Mouse (Mus musculus) heart, adult 9 months (tissue): ENCODE measurements around the gene Prpf31.

Source experiments
- DNase-seq, 2 experiments: peaks; one replicate each; pipeline ENCODE4 v3.0.0; 2022; ENCODE audit warnings: low spot score in 2 of 2

Gene Prpf31

GRCm38 (mm10) chr7:3629030-3629429 lies 755 bp upstream of the Prpf31 start:
- peak in 1 of 2 experiments; percentile 13 for DNase-seq

- no peak for DNase-seq
These were observed 662 bp downstream of the Prpf31 start for GRCm38 (mm10) chr7:3630478-3630815.

DNA sequence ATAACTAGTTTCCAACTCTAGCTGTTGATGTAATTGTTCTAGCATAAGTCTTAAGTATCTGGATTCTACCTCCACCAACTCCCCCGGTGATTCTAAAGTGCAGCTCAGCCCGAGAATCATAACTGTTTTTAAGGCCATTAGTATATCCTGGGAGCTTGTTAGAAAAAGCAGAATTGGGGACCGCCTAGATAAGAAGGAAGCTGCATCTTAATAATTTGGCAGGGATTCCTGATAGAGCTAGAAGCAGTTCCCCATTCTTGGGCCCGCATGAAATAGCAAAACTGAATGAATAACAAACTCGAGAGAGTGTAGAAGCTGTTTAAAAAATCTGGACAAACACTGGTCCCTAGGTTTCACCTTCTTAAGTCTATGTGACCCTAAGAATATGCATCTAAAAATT lies 13.6 kb downstream of the Prpf31 start:
- DNase-seq: no peak

GRCm38 (mm10) chr7:3643843-3644242 lies 14.1 kb downstream of the Prpf31 start:
- DNase-seq: no peak

GRCm38 (mm10) chr7:3644348-3644671 lies 14.5 kb downstream of the Prpf31 start:
- no peak for DNase-seq

DNA sequence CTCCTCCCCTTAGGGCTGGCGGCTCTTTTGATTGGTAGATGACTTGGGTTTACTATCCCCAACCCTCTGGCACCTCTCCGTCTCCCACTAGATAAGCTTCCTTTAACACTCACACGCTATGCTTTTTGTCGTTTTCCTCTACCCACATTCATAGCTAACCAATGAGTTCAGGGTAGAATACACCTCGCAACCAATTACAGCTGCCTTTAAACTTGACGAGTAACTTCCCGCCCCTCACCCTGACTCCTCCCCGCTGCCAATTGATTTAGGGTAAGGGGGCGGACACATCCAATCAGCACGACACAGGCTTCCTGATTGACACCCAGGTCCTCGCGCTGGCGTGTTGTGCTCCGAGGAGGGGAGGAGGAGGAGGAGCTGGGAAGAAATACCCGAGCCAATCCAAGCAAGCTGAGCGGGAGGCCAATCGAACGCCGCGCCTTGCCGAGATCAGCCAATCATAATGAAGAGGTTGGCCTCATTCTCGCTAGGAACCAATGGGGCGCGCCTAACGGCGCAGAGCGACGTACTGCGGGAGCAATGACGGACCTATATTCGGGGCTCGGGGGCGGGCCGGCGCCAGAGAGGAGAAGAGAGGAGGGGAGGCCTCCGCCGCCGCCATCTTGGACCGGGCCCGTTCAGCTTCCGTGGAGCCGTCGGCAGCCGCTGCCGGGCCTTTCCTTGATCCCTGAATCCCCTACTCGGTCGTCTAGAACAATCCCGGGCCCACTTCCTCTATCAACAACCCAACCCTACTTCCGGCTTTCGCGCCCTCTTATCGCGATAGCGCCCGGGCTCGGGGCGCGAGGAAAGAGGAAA lies 15.1 kb downstream of the Prpf31 start, which contains the start of gene Cnot3:
TSS of gene Cnot3 (plus strand) at position 597 of the 816 bp plus-strand sequence.
- DNase-seq: peak; percentile 100

DNA sequence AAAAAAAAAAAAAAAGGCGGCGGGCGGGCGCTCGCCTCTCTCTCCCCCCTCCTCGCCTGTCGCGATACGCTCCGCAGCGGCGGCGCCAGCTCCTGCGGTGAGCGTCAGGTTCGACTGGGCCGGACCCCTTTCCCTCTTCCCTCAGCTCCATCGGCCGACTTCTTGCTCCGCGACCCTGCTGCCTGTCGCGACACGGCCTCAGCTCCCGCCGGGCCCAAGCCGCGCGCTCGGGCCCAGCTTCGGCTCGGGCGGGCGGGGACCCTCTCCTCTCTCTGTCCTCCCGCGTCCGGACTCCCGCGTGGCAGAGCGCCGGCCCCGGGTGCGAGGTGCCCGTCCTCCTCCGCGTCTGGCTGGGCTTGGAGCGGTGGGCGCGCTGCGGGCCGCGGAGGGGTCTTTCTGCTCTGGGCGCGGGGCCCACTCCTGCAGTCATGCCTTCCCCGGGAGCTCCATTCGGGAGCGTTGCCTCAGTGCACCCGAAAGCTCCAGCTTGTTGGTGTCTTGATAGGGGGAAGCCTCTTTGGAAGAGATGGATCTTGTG lies 15.8 kb downstream of the Prpf31 start:
- peak in 1 of 2 experiments; percentile 12 for DNase-seq

DNA sequence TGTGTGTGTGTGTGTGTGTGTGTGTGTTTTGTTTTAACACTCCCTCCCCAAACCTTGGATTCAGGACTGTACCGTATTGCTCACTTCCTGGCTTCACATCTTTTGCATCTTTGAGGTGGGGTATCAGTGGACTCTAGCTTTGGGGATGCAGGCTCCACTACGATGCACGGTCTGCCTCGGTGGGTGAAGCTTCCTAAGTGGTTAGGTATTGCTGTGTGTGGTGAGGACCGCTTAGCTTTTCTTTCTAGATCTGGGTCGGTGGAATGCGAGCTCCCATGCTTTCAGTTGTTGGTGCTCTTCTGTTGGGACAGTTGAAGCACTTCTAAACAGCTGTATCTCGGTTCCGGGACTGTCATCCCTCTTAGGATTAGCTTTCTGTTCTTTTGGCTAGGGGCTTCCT lies 16.4 kb downstream of the Prpf31 start:
- no peak for DNase-seq

DNA sequence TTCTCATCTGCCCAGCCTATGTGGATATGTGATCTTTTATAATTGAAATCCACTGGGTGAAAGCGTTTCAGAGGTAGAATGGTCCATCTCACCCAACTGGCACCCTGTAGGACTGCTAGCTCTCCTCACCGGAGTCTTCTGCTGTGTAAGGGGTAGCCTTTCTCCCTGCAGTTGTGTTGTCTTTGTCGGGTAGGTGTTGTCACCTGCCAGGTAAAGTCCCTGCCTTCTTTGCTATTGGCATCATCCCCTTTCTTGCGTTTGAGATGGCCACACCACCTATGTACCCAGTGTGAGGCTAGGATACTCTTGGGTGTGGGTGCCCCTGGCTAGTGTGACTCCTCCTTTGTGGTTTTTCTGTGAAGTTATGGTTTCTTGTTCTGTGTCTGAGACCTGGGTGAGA lies 16.9 kb downstream of the Prpf31 start:
- DNase-seq: no peak

DNA sequence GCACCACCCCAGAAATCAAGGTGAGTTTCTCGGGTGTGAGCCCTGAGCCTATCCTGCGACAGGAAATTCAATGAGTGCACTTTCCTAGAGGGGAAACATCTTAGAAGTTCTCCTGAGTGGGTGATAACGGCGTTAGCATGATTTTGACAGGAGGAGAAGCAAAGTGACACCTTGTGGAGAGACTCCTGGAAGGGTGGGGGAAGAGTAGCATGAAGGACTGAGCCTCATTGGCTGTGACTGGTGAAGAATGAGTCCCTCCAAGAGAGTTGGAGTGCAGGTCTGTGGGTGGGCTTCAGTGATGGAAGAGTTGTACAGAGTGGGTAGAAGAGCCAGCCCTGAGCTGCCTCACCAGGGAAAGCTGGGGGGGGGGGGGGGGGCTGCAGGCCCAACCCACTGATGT lies 27.2 kb downstream of the Prpf31 start:
- no peak for DNase-seq

- DNase-seq: no peak
These were observed 28.8 kb downstream of the Prpf31 start for GRCm38 (mm10) chr7:3658578-3658977.

DNA sequence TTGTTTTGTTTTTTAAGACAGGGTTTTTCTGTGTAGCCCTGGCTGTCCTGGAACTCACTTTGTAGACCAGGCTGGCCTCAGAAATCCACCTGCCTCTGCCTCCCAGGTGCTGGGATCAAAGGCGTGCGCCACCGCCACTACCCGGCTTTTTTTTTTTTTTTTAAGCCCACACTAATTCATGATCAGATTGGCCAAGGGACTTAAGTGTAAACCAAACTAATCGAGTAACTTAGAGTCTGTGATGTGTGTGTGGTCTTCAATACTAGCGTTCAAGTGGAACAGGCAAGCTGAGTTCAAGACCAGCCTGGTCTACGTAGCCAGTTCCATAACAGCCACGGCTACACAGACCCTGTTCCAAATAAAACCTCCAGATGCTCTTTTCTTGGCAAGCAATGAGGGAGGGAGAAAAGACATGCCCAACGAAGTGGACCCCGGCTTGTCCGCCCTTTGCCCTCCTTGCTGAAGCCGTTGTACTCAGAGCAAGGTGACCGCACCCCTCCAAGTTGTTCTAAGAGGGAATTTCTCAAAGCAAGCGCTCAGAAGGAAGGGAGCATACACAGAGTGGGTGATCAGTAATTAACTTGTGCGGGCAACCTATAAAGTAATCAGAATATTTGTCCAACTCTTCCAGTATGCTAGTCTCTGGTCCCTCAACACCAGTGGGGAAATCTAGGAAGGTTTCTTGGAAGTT lies 34.9 kb downstream of the Prpf31 start:
- DNase-seq: peak in 1 of 2 experiments; percentile 30

GRCm38 (mm10) chr7:3665215-3666114 lies 35.7 kb downstream of the Prpf31 start, which contains the start of gene Leng1:
Gene Leng1 (minus strand): TSS chr7:3665840.
- DNase-seq: peak; percentile 99

- no peak for DNase-seq
These were observed 37.2 kb downstream of the Prpf31 start for GRCm38 (mm10) chr7:3666921-3667391.

DNA sequence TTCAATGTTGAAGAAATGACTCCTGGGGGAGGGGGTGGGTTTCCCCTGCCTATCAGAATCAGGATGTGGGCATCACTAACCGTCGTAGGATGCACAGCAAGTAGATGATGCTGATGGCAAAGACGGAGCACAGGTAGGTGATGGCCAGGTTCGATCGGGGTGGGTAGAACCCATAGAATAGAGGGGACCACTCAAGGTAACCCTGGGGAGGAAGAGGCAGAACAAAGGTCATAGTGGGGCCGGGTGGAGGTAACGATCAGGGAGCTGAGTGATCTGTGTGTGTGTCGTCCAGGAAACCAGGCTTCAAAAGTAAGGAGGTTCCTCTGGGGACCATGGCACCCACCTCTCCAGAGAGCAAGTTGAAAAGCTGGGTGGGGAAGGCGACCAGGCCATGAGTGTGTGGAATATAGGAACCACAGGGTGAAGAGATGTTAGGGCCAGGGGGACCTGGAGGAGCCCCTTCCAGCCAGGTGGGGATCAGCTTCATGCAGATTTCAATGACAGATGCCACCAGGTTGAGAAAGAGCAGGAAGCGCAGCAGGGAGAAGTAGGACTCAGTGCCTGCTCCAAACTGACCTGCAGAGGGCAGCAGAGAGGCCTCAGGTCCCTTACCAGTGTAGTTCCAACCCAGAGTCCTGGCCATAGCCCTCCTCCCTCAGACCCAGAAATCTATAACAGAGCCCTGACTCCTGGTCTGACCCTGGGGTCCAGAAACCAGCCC lies 44.9 kb downstream of the Prpf31 start:
- peak; percentile 60 to 70 for DNase-seq

- no peak for DNase-seq
These were observed 45.4 kb downstream of the Prpf31 start for GRCm38 (mm10) chr7:3675228-3675548.

- DNase-seq: no peak
These were observed 46.6 kb downstream of the Prpf31 start for GRCm38 (mm10) chr7:3676371-3676770.

GRCm38 (mm10) chr7:3677342-3677741 lies 47.6 kb downstream of the Prpf31 start, which contains the start of gene Tmc4:
Gene Tmc4 (minus strand): TSS chr7:3677553.
- no peak for DNase-seq

- no peak for DNase-seq
These were observed 54.2 kb downstream of the Prpf31 start for GRCm38 (mm10) chr7:3683908-3684550.

- DNase-seq: no peak
These were observed 54.9 kb downstream of the Prpf31 start for GRCm38 (mm10) chr7:3684698-3685097.
